Comparison of ENCODE assay signal across 9 mouse cellular contexts in genomic region chr1:180696626-180697352, GRCm38 (mm10). TPM values are rescaled to one million over a fixed set of nuclear protein-coding genes. Genes with fewer than 3 reads are reported as not detected.
A peak's percentile ranks its signal among the peaks of the same experiment; 100 is the strongest.
DNase-seq lines count a peak whose midpoint lies in the region; ATAC-seq and TF ChIP-seq lines count a peak whose summit lies in the region.
"Had no signal": no experiment of that assay in that cellular context is flagged by ENCODE, and none has a peak within 500 bp of the region (broad histone marks: within the 10 kb centered on the region; RNA-seq: fewer than 3 reads in every experiment).

Mixl1 (minus strand) TSS chr1:180697034.

- H3K36me3 ChIP-seq in ES-E14 (ENCODE audit: control insufficient read depth, insufficient read depth, low read length, poor library complexity, severe bottlenecking) = no peaks in the 10 kb centered on the region
- peaks cover 9% of the 10 kb centered on the region; the same call in 1 of the 2 replicates for H3K36me3 ChIP-seq in limb, embryonic 15.5 days

- H3K9me3 ChIP-seq in ES-E14 (ENCODE audit: control insufficient read depth, insufficient read depth, low read depth, low read length) = no peaks in the 10 kb centered on the region
- H3K9me3 ChIP-seq in limb, embryonic 15.5 days = no peaks in the 10 kb centered on the region

- no peak for ATAC-seq in limb, embryonic 15.5 days (ENCODE audit: insufficient number of reproducible peaks, low FRiP score, low TSS enrichment, low read depth)

- under 1% methylated on average over 79 of the region's 79 CpGs for WGBS in limb, embryonic 15.5 days

- 0 out of 4 replicates have a peak, but pooled peaks cover 0 to 2% of the 10 kb centered on the region in 2 experiments for H3K4me1 ChIP-seq in ES-E14 (ENCODE audit: control insufficient read depth in 2 of 2, insufficient read depth in 2 of 2, low read length in 2 of 2, poor library complexity in 1 of 2)
- H3K4me1 ChIP-seq in limb, embryonic 15.5 days = peaks cover 10% of the 10 kb centered on the region

- H3K4me3 ChIP-seq in ES-E14 (ENCODE audit: insufficient read depth in 1 of 2, low read depth in 1 of 2, low read length in 2 of 2, poor library complexity in 1 of 2, severe bottlenecking in 1 of 2) = peak within 1 kb of the TSS; percentile 59 to 74
- peak within 1 kb of the TSS; percentile 47 for H3K4me3 ChIP-seq in limb, embryonic 15.5 days

- peaks cover 46% of the 10 kb centered on the region for H3K27me3 ChIP-seq in limb, embryonic 15.5 days

- H3K9ac ChIP-seq in ES-E14 (ENCODE audit: insufficient read depth, low read depth, low read length, poor library complexity, severe bottlenecking) = peak within 1 kb of the TSS; percentile 62
- peak within 1 kb of the TSS; percentile 37; the same call in 1 of the 2 replicates for H3K9ac ChIP-seq in limb, embryonic 15.5 days

- in situ Hi-C loops in ES-E14 (cut with MboI; ENCODE audit: low sequenced_read_pairs in 2 of 2, unreplicated experiment in 2 of 2) = no loop called here

- H3K27ac ChIP-seq in ES-E14 (ENCODE audit: insufficient read depth, low read depth, low read length, poor library complexity, severe bottlenecking) = no peak within 1 kb of the TSS
- H3K27ac ChIP-seq in limb, embryonic 15.5 days = no peak within 1 kb of the TSS

- DNase-seq in cerebellum, postnatal 10 days = peak; percentile 24 to 25
- DNase-seq in cerebellum, adult 11-12 months = no peak
- DNase-seq in ES-E14 (ENCODE audit: low read depth, low spot score) = peak; percentile 42
- peak; percentile 47 for DNase-seq in forelimb bud, embryonic 11.5 days (ENCODE audit: low read depth, low spot score)
- peak; percentile 55 for DNase-seq in retina, postnatal 1 day
- no peak for DNase-seq in urinary bladder, postnatal 10 days (ENCODE audit: low spot score)
- DNase-seq in spleen, adult 12 weeks (ENCODE audit: low spot score) = no peak

- peak within 1 kb of the TSS; percentile 82 for H3K4me2 ChIP-seq in limb, embryonic 15.5 days

TF ChIP-seq in ES-E14, 5 proteins besides CTCF, POLR2A, EP300 and RAD21:
- TF ChIP-seq ZC3H11A (IDR thresholded peaks at IDR 0.05; ENCODE audit: borderline replicate concordance, low read depth, low read length) (no peak), HCFC1 (IDR thresholded peaks at IDR 0.05; ENCODE audit: borderline replicate concordance, insufficient read depth, low read length) (no peak), CHD2 (IDR thresholded peaks at IDR 0.05; ENCODE audit: low read depth, low read length) (no peak), MAFK (IDR thresholded peaks at IDR 0.05; ENCODE audit: insufficient read depth, low read depth, low read length) (no peak), ZNF384 (IDR thresholded peaks at IDR 0.05; ENCODE audit: low read depth, low read length) (no peak)

RNA-seq across cellular contexts. Expression of gene Mixl1, which starts in this region (rescaled TPM):
- total RNA-seq in ES-E14 (2012; rRNA removed) = 0.18 and 0.21 TPM in 2 replicates
- 0.17 and 0.22 TPM in 2 replicates for polyA plus RNA-seq in limb, embryonic 15.5 days (2015; fragmentation: Nextera tagmentation; extraction: Ambion mirVana)
- polyA plus RNA-seq: large intestine, adult 2 months had no signal

Comparison
In these comparisons a context has a peak if more than half of its experiments do, and no peak if none do; other contexts are left out.
1. DNase-seq: peak in cerebellum, postnatal 10 days (2 of 2), forelimb bud, embryonic 11.5 days (single experiment) and retina, postnatal 1 day (single experiment); none in cerebellum, adult 11-12 months (single experiment), urinary bladder, postnatal 10 days (single experiment) and spleen, adult 12 weeks (single experiment).
2. Peak in DNase-seq, H3K4me3 ChIP-seq and H3K9ac ChIP-seq in ES-E14; RNA of the gene not detected or under 1 TPM.